Mouse (Mus musculus) cerebellum, adult 9-11 months (tissue): ENCODE measurements at regions not wholly inside any gene's neighbourhood (a gene's known extent, or its start where the extent isn't known, plus 50 kb on each side); places are given as distances from the start of the nearest gene placed in this dataset.
"Not testable (repeated sequence)": the region's sequence is repeated elsewhere in the genome, so short reads cannot be mapped to it uniquely, and the experiment has no call there.

Source experiments
- DNase-seq: peaks from one replicate; pipeline ENCODE4 v3.0.0; 2022

DNA sequence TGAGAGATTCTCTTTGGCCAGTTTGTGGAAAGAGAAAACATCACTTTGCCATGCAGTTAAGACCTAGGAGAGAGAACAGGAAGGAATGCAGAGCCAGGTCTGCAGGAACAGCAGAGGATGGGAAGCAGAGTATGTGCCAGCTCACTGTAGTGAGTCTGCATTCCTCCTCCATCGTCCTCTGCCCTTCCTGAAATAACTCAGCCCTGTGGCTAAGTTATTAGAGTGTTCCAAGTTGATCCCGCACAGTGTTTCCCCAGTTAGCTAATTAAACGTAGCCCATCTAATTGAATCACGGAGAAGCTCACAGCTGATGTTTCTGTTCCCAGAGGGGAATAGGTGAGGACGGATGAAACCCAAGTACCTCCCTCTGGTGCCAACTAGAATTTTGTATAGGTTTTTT, 142.3 kb upstream of the Rack1 start:
- peak; percentile 6 for DNase-seq

DNA sequence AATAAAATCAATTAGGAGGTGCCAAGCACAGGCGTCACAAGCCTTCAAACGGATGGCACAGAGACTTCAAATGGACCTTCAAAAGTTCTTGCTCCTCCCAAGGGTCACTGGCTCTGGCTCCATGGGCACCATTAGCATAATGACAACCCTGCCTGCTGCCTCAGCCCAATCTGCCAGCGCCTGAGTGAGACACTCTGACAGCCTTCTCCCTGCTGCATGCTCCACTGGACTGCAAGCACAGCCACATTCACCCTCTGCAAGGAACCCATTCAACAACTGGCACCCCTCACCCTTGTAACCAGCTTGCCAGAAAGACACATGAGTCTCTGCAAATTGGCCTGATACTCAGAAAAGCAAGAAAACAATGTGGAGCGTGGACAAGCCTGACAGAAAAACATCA, 138.5 kb upstream of the Rack1 start:
- no peak for DNase-seq

DNA sequence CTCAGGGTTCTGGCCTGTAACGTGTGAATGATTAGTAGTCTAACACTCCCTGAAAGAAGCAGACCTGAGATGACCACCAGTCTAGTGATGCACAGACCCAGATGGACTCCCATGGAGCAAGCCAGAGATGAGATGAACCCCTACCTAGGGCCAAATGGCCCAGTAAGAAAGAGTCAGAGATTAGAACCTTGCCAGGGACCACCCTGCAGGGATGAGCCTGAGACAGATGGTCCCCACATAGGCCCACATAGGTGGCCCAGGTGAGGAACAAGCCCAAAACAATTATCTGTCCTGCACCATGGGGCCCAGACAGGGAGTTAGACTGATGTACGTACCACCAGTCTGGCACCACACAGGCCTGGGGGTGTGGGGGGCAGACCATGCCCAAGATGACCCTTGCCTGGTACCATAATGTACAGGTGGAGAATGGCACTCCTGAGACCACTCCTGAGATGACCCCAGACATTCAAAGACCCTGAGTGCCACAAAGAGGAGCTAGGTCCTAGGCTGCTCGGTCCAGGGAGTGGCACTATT, 115.3 kb upstream of the Rack1 start:
- no peak for DNase-seq

DNA sequence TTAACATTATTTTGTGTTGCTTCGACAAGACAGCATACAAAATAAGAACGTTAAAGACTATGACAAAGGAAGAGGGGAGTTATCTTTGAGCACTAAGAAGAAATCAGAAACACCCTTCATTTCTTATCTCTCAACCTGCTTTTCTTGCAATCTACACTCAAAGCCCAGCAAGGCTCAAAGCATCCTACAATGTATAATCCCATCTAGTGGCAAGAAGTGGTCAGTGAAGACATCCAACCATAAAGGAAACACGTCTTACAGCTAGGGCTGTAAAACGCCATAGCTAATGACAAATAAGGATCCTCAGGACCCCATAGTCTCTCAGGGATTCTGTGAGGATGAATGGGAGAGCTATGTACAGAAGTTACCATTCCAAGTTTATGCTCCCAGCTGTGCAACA, 110.1 kb upstream of the Rack1 start:
- no peak for DNase-seq

DNA sequence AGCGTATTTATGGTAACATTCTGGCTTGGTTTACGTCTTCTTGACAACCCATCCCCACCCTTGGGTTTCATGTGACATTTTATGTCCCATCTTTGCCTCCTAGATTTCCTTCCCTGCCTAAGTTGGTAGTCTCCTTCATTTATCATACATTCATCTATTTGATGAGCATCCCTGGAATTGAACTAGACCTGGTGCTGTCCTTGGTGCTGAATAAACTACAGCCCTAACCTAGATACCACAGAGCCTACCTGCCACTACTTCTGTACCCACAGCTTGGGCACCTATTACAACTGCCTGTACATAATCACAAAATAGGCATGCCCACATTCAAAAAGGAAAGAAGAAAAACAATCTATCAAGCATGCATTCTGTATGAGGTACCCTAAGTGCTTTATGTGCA, 103.8 kb upstream of the Rack1 start:
- no peak for DNase-seq

DNA sequence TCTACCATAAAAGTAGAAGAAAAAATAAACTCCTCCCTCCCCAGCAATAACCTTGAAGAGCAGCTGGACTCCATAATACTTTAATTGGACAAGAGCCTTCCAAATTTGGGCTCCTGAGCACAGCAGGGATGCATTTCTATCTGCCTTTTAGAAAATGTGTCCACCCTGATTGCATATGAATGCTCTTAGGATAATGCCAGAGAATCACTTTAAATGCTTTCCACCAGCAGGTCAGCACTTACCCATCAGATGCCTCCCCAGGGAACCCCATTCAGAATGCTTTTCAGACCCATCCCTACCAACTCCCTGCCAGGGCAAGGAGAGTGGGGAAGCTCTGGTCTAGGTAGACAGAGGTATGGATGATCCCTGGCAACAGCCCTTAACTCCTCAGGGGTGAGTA, 102.9 kb upstream of the Rack1 start:
- no peak for DNase-seq

DNA sequence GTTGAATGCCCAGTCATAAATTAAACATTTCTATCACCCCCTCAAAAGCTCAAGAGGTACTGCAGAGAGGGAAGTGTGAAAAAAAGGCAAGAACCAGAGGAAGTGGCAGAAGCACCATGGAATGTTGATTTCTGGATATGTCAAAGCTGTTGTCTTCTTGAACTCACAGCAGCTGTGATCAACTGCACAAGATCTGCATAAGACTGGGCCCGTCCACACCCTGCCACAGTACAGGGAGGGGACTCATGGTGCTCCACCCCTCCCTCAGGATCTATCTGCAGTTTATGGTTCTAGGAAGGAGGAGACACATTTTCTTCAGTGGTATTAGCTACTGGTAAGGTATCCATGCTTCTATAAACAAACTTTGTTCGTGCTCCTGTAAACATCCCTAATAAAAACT, 92.9 kb upstream of the Rack1 start:
- no peak for DNase-seq

DNA sequence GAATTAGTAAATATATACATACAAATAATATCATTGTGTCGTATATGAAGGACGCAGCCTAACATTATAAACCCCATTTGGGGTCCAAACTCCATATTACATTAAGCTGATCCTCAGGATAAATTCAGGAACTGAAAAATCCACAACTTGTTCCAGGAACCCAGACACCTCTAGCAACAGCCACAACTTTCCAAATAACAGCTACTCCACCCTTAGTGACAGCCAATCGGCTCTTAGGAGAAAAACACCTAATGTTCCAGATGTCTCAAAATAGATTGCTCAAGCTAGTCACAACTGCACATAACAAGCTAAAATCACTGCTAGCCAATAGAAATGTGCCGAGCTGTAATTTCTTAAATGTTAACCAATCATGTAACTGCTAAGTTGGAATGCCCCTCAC, 89.2 kb upstream of the Rack1 start:
- no peak for DNase-seq

DNA sequence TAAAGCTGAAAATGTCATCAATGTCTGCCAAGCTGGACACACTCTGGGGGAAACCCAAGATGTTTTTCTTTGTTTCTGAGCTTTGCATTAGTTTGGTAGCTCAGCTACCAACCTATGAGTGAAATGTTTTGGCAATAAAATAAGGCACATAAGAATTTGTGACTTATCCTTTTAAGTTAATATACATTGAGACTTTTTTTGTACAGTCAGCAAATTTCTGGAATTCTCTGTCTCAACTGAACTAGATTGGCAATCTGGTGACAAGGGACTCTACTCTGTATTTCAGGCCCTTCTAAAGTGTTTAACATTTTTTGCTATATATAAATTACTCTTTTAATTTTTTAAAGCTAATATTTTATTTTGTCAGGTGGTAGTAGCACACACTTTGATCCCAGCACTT, 76.1 kb upstream of the Rack1 start:
- no peak for DNase-seq

DNA sequence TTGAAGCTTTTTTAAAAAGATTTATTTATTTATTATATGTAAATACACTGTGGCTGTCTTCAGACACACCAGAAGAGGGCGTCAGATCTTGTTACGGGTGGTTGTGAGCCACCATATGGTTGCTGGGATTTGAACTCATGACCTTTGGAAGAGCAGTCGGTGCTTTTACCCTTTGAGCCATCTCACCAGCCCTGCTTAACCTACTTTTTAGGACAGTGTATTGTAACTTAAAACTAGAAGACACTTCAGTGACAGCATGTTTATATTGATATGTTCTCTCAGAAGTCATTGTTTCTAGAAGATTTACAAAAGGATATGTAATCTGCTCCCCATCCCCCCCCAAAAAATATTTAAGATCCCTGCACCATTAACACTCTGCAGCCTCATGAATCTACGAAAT, 69.3 kb upstream of the Rack1 start:
- DNase-seq, result not testable (repeated sequence)

DNA sequence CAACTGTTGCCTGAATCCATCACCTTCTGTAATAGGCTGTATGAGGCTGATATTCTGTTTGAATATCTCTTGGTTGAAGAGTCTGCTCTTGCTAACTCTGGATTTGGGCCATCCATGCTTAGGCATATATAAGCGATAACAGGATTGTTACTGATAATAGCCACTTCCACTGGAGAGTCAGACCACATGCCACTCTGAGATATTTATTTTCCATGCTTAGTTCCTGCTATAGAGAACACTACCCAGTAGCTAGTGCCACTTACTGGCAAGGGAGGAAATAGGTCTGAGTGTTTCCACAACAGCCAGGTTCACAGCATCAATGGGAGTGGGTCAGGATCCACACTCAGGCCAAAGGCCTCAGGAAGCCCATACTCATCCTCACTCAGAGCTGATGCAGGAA, 53.6 kb upstream of the Rack1 start:
- no peak for DNase-seq

DNA sequence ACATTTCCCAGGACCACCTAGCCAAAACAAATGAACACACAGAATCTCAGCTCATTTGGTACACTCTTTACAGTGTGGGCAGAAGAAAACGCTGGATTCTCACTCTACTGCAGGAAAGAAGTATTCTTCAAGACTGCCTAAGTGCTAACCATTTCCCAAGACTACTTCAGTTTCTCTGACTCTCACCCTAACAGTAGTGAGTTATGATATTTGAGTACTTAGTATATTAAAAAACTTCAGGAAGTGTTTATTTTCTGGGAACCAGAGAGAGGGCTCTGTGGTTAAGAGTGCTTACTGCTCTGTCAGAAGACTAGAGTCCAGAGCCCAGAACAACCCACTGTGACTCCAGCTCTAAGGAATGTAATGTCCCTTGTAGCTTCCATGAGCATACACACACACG, 52.1 kb upstream of the Rack1 start:
- DNase-seq, result no peak
